ENCODE assay signal across 9 mouse cellular contexts in genomic region chr4:99120211-99121122, GRCm38 (mm10). TPM values are rescaled to one million over a fixed set of nuclear protein-coding genes. Genes with fewer than 3 reads are reported as not detected.
A peak's percentile ranks its signal among the peaks of the same experiment; 100 is the strongest.
DNase-seq lines count a peak whose midpoint lies in the region; ATAC-seq and TF ChIP-seq lines count a peak whose summit lies in the region.
"Had no signal": no experiment of that assay in that cellular context is flagged by ENCODE, and none has a peak within 500 bp of the region (broad histone marks: within the 10 kb centered on the region; RNA-seq: fewer than 3 reads in every experiment).

Gene Dock7, minus strand, starts transcription at chr4:99120915.

- peaks cover 48% of the 10 kb centered on the region for H3K79me3 ChIP-seq in C2C12 (ENCODE audit: low read depth)

- no peaks in the 10 kb centered on the region for H3K9me3 ChIP-seq in forebrain, embryonic 10.5 days
- no peaks in the 10 kb centered on the region for H3K9me3 ChIP-seq in heart, embryonic 13.5 days
- H3K9me3 ChIP-seq in kidney, postnatal 0 days (replicated peaks; ENCODE audit: low read length), result no peaks in the 10 kb centered on the region

- no peaks in the 10 kb centered on the region for H3K27me3 ChIP-seq in C2C12 (ENCODE audit: control insufficient read depth, insufficient read depth, insufficient read length)
- peaks cover 13% of the 10 kb centered on the region for H3K27me3 ChIP-seq in forebrain, embryonic 10.5 days (ENCODE audit: poor library complexity, severe bottlenecking)
- H3K27me3 ChIP-seq in heart, embryonic 13.5 days (replicated peaks), result no peaks in the 10 kb centered on the region
- H3K27me3 ChIP-seq in kidney, postnatal 0 days (ENCODE audit: insufficient read depth, low read length), result no peaks in the 10 kb centered on the region
- H3K27me3 ChIP-seq in liver, adult 2 months (ENCODE audit: control insufficient read depth, insufficient read depth, low read length), result no peaks in the 10 kb centered on the region
- no peaks in the 10 kb centered on the region for H3K27me3 ChIP-seq in splenic B cell, adult 2 months (ENCODE audit: control insufficient read depth, insufficient read depth, low read length, poor library complexity, severe bottlenecking)

- H3K9ac ChIP-seq in heart, embryonic 13.5 days, result peak within 1 kb of the TSS; percentile 98
- peak within 1 kb of the TSS; percentile 96 for H3K9ac ChIP-seq in kidney, postnatal 0 days (ENCODE audit: low read depth, low read length)
- peak within 1 kb of the TSS; percentile 86 for H3K9ac ChIP-seq in liver, adult 2 months (ENCODE audit: low read depth, low read length)

- DNase-seq in c-Kit-positive CD71-positive TER-119-negative erythroid progenitor cells, embryonic 14.5 days (ENCODE audit: low read depth), result peak; percentile 59
- peak; percentile 88 for DNase-seq in forebrain, embryonic 10.5 days (ENCODE audit: extremely low spot score, low spot score)
- DNase-seq in kidney, postnatal 0 days (ENCODE audit: low spot score), result peak; percentile 88
- peak; percentile 58 for DNase-seq in liver, adult 2 months (ENCODE audit: extremely low read depth, low read depth, low spot score)
- DNase-seq in splenic B cell, adult 2 months (ENCODE audit: low read depth, low spot score), result peak; percentile 11

- H3K4me2 ChIP-seq in heart, embryonic 13.5 days, result peak within 1 kb of the TSS; percentile 86
- H3K4me2 ChIP-seq in kidney, postnatal 0 days (ENCODE audit: low read length), result peak within 1 kb of the TSS; percentile 83

- H3K79me2 ChIP-seq in C2C12 (ENCODE audit: control insufficient read depth, insufficient read depth), result peaks cover 53% of the 10 kb centered on the region
- peaks cover 9% of the 10 kb centered on the region; the same call in 1 of the 2 replicates for H3K79me2 ChIP-seq in liver, adult 2 months (ENCODE audit: control insufficient read depth, insufficient read depth, low read length)

- no peak for TF ChIP-seq CTCF in C2C12 (IDR thresholded peaks at IDR 0.05; ENCODE audit: control insufficient read depth, insufficient read depth, insufficient read length)
- TF ChIP-seq CTCF in kidney, postnatal 0 days (IDR thresholded peaks at IDR 0.05; ENCODE audit: low read depth), result no peak
- no peak for TF ChIP-seq CTCF in liver, adult 2 months (IDR thresholded peaks at IDR 0.05; ENCODE audit: low read depth, low read length)

- peak within 1 kb of the TSS; percentile 98 for H3ac ChIP-seq in C2C12 (ENCODE audit: control insufficient read depth, insufficient read length, low read depth)

- peak within 1 kb of the TSS; percentile 68 for H3K4me3 ChIP-seq in C2C12 (ENCODE audit: insufficient read depth, poor library complexity, severe bottlenecking)
- H3K4me3 ChIP-seq in forebrain, embryonic 10.5 days, result peak within 1 kb of the TSS; percentile 99
- peak within 1 kb of the TSS; percentile 94 for H3K4me3 ChIP-seq in heart, embryonic 13.5 days
- H3K4me3 ChIP-seq in kidney, postnatal 0 days (replicated peaks; ENCODE audit: low read depth, low read length), result peak within 1 kb of the TSS; percentile 95
- H3K4me3 ChIP-seq in liver, adult 2 months (ENCODE audit: insufficient read depth, low read depth, low read length), result peak within 1 kb of the TSS; percentile 70

- peak within 1 kb of the TSS; percentile 99 for H3K27ac ChIP-seq in forebrain, embryonic 10.5 days
- peak within 1 kb of the TSS; percentile 63 for H3K27ac ChIP-seq in heart, embryonic 13.5 days (replicated peaks)
- peak within 1 kb of the TSS; percentile 80 for H3K27ac ChIP-seq in kidney, postnatal 0 days
- no peak within 1 kb of the TSS for H3K27ac ChIP-seq in liver, adult 2 months (replicated peaks; ENCODE audit: insufficient read depth, low read depth, low read length)

- ATAC-seq in heart, embryonic 13.5 days (ENCODE audit: extremely low read depth, insufficient number of reproducible peaks, low FRiP score, low TSS enrichment), result peak; percentile 71
- peak; percentile 96 for ATAC-seq in kidney, postnatal 0 days (replicated peaks; ENCODE audit: low FRiP score, low read depth)
- ATAC-seq in monocyte, adult 5-6 weeks (replicated peaks; ENCODE audit: insufficient number of reproducible peaks, low FRiP score, low TSS enrichment, poor library complexity, severe bottlenecking), result peak; percentile 56

- H3K4me1 ChIP-seq in forebrain, embryonic 10.5 days, result peaks cover 54% of the 10 kb centered on the region
- peaks cover 44% of the 10 kb centered on the region for H3K4me1 ChIP-seq in heart, embryonic 13.5 days
- H3K4me1 ChIP-seq in kidney, postnatal 0 days (replicated peaks; ENCODE audit: insufficient read depth, low read length), result peaks cover 11% of the 10 kb centered on the region; the same call in 1 of the 2 replicates
- peaks cover 5% of the 10 kb centered on the region; the same call in 1 of the 2 replicates for H3K4me1 ChIP-seq in liver, adult 2 months (ENCODE audit: control insufficient read depth, insufficient read depth, low read length)

- TF ChIP-seq POLR2A in liver, adult 2 months (IDR thresholded peaks at IDR 0.05; ENCODE audit: extremely low read depth, insufficient read depth, low read length), result no peak

- no peaks in the 10 kb centered on the region for H3K36me3 ChIP-seq in C2C12 (ENCODE audit: control insufficient read depth, insufficient read depth)
- H3K36me3 ChIP-seq in forebrain, embryonic 10.5 days (replicated peaks), result no peaks in the 10 kb centered on the region
- no peaks in the 10 kb centered on the region for H3K36me3 ChIP-seq in heart, embryonic 13.5 days
- no peaks in the 10 kb centered on the region for H3K36me3 ChIP-seq in kidney, postnatal 0 days (ENCODE audit: insufficient read depth, low read length)
- no peaks in the 10 kb centered on the region for H3K36me3 ChIP-seq in liver, adult 2 months (ENCODE audit: control insufficient read depth, insufficient read depth, low read length)
- H3K36me3 ChIP-seq in splenic B cell, adult 2 months (ENCODE audit: control insufficient read depth, insufficient read depth, low read length, poor library complexity, severe bottlenecking), result no peaks in the 10 kb centered on the region
- H3K36me3 ChIP-seq: G1E had no signal

- WGBS in forebrain, embryonic 10.5 days, result under 1% methylated on average over 109 of the region's 117 CpGs
- under 1% methylated on average over 103 of the region's 117 CpGs for WGBS in heart, embryonic 13.5 days
- WGBS in kidney, postnatal 0 days, result under 1% methylated on average over 94 of the region's 117 CpGs
- under 1% methylated on average over 108 of the region's 117 CpGs for WGBS in liver, adult 2 months

TF ChIP-seq in C2C12, 6 proteins besides CTCF, POLR2A, EP300 and RAD21:
- TF ChIP-seq MYOG (IDR thresholded peaks at IDR 0.05; ENCODE audit: control insufficient read depth, extremely low read depth, insufficient read length) (no peak), USF1 (IDR thresholded peaks at IDR 0.05; ENCODE audit: low read depth) (no peak), MAX (IDR thresholded peaks at IDR 0.05) (peak; percentile 20)
TF ChIP-seq in C2C12: peak in this region for 1.

RNA-seq across cellular contexts. Expression of gene Dock7, which starts in this region (rescaled TPM):
- polyA plus RNA-seq in C2C12 (2012; fragmentation: generic; extraction: Trizol), result 30.2 TPM
- 73.5 and 74.2 TPM in 2 replicates for polyA plus RNA-seq in forebrain, embryonic 10.5 days (2016; fragmentation: Nextera tagmentation; extraction: Ambion mirVana)
- 23.1 and 24.5 TPM in 2 replicates for polyA plus RNA-seq in heart, embryonic 13.5 days (2015; fragmentation: Nextera tagmentation; extraction: Ambion mirVana)
- polyA plus RNA-seq in kidney, postnatal 0 days (2015; fragmentation: Nextera tagmentation; extraction: Ambion mirVana), result 38.9 and 39.6 TPM in 2 replicates
- total RNA-seq in liver, adult 2 months (2014; rRNA removed), result 25.7 and 29.5 TPM in 2 replicates
- polyA plus RNA-seq in liver, adult 2 months (2012; rRNA removed), result 6.7 and 6.8 TPM in 2 replicates
- total RNA-seq in monocyte, adult 5-6 weeks (2017), result 13.4 to 22.9 TPM (median 19.7 TPM) in 3 replicates
- polyA plus RNA-seq: G1E had no signal

Comparison
In these comparisons a context has a peak if more than half of its experiments do, and no peak if none do; other contexts are left out.
1. DNase-seq: peak in every context shown above with its lines; median percentile 88 in forebrain, embryonic 10.5 days; 88 in kidney, postnatal 0 days; 59 in c-Kit-positive CD71-positive TER-119-negative erythroid progenitor cells, embryonic 14.5 days; 58 in liver, adult 2 months; 11 in splenic B cell, adult 2 months.